Mouse (Mus musculus) stomach, postnatal 0 days (tissue): Measurements from ENCODE around the gene Srpk1.
"Not testable (repeated sequence)": the region's sequence is repeated elsewhere in the genome, so short reads cannot be mapped to it uniquely, and the experiment has no call there.

ENCODE experiments used
- CTCF ChIP-seq: IDR thresholded peaks from 2 replicates; pipeline ENCODE4 v1.5.1; 2016; ENCODE audit warnings: antibody characterized with exemption, low read depth, mild to moderate bottlenecking, moderate library complexity
- EP300 ChIP-seq: optimal IDR thresholded peaks from 2 replicates; pipeline ENCODE3; 2016; ENCODE audit warnings: antibody characterized with exemption

DNA sequence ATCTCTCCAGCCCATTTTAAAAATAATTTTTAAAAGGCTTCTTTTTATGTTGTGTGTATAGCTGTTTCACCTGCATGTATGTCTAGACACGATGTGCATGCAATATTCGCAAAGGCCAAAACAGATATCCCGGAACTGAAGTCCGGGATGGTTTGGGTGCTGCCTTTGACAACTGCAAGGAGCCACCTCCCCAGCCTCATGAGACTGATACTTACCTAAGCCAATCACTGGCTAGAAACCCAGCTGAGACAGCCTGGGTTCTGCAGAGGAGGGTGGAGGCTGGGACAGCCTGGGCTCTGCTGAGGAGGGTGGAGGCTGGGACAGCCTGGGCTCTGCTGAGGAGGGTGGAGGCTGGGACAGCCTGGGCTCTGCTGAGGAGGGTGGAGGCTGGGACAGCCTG lies 68.5 kb downstream of the Srpk1 start:
- TF ChIP-seq CTCF, EP300: not testable (repeated sequence)
